Mouse (Mus musculus) heart, embryonic 15.5 days (tissue): ENCODE measurements around the gene AF067061. TPM values are rescaled to one million over a fixed set of nuclear protein-coding genes. Genes with fewer than 3 reads are reported as not detected.

Experiments used
- ATAC-seq: fragments of 200-750 bp; cut with Nextera tagmentation; replicated peaks from 2 replicates; pipeline ENCODE4 v1.8.0; 2017; ENCODE audit warnings: low read depth, moderate TSS enrichment; ENCODE audit not compliant: insufficient number of reproducible peaks, insufficient read depth, low FRiP score
- H3K27ac ChIP-seq: fragments of 300-500 bp; sonication (generic); 2 replicates; pipeline ENCODE4 v1.5.1; 2015; ENCODE audit warnings: mild to moderate bottlenecking, inconsistent platforms
- H3K27me3 ChIP-seq: fragments of 300-500 bp; sonication (generic); 2 replicates; pipeline ENCODE4 v1.6.1; 2015; ENCODE audit warnings: inconsistent platforms
- H3K36me3 ChIP-seq: fragments of 300-500 bp; sonication (generic); 2 replicates; pipeline ENCODE4 v1.6.1; 2015; ENCODE audit warnings: mild to moderate bottlenecking, inconsistent platforms
- H3K4me1 ChIP-seq: fragments of 300-500 bp; sonication (generic); replicated peaks from 2 replicates; pipeline ENCODE4 v1.6.1; 2015; ENCODE audit warnings: inconsistent platforms
- H3K4me2 ChIP-seq: fragments of 300-500 bp; sonication (generic); 2 replicates; pipeline ENCODE4 v1.6.1; 2015; ENCODE audit warnings: inconsistent platforms, mild to moderate bottlenecking, moderate library complexity
- H3K4me3 ChIP-seq: fragments of 300-500 bp; sonication (generic); 2 replicates; pipeline ENCODE4 v1.5.1; 2015; ENCODE audit warnings: mild to moderate bottlenecking, inconsistent platforms
- H3K9ac ChIP-seq: fragments of 300-500 bp; sonication (generic); 2 replicates; pipeline ENCODE4 v1.6.1; 2015; ENCODE audit warnings: mild to moderate bottlenecking, inconsistent platforms
- H3K9me3 ChIP-seq: fragments of 300-500 bp; sonication (generic); replicated peaks from 2 replicates; pipeline ENCODE4 v1.6.1; 2016; ENCODE audit warnings: inconsistent platforms
- WGBS: fragments of 180-500 bp; shearing (Covaris S2); methylation state at CpG from one replicate; pipeline ENCODE4 v1.1.7; 2015; ENCODE audit warnings: mixed read lengths; 5-methylcytosine and 5-hydroxymethylcytosine counted together
- polyA plus RNA-seq: library from polyadenylated mRNA; unstranded; fragments of >200 nt; fragmentation: Nextera tagmentation; extraction: Ambion mirVana; gene quantifications from 2 replicates; pipeline ENCODE4 v1.2.1, GENCODE M21; 2015

Gene AF067061
- polyA plus RNA-seq, 1 experiment from 2014 or later = not detected

GRCm38 (mm10) chr13:120278784-120279183 lies 15.9 kb downstream of the AF067061 start:
- 87% methylated on average over 9 of the region's 9 CpGs for whole genome bisulfite sequencing
- H3K4me1 ChIP-seq = no peaks in the 10 kb centered on the region
- no peak for ATAC-seq

GRCm38 (mm10) chr13:120299324-120299894 lies 36.5 kb downstream of the AF067061 start:
- 24% methylated on average over 1 of the region's 1 CpGs for WGBS
- no peak overlapping the region for H3K27ac ChIP-seq
- no peak for ATAC-seq
- H3K27me3 ChIP-seq = no peaks in the 10 kb centered on the region
- H3K4me2 ChIP-seq = no peak overlapping the region
- no peak overlapping the region for H3K9ac ChIP-seq
- no peak overlapping the region for H3K4me3 ChIP-seq
- no peaks in the 10 kb centered on the region for H3K4me1 ChIP-seq
- no peaks in the 10 kb centered on the region for H3K36me3 ChIP-seq
- no peaks in the 10 kb centered on the region for H3K9me3 ChIP-seq

More at GRCm38 (mm10) chr13:120278784-120279183, 15.9 kb downstream of the AF067061 start:
- no peaks in the 10 kb centered on the region for H3K36me3 ChIP-seq
- no peak overlapping the region for H3K4me3 ChIP-seq
- no peaks in the 10 kb centered on the region for H3K9me3 ChIP-seq
- H3K27ac ChIP-seq = no peak overlapping the region
- H3K9ac ChIP-seq = no peak overlapping the region
- no peak overlapping the region for H3K4me2 ChIP-seq
- H3K27me3 ChIP-seq = no peaks in the 10 kb centered on the region

GRCm38 (mm10) chr13:120299991-120300442 lies 37.1 kb downstream of the AF067061 start, which contains the start of gene BC147527:
TSS of gene BC147527 (plus strand) at chr13:120300392.
- Histone ChIP-seq H3K27me3 (no peaks in the 10 kb centered on the region), H3K4me3 (no peak within 1 kb of the TSS), H3K36me3 (no peaks in the 10 kb centered on the region), H3K4me1 (no peaks in the 10 kb centered on the region), H3K27ac (no peak within 1 kb of the TSS), H3K4me2 (no peak within 1 kb of the TSS), H3K9me3 (no peaks in the 10 kb centered on the region), H3K9ac (no peak within 1 kb of the TSS)
- 32% methylated on average over 2 of the region's 2 CpGs for WGBS
- ATAC-seq = no peak; the same call in 1 of the 2 replicates

GRCm38 (mm10) chr13:120300853-120301252 lies 37.9 kb downstream of the AF067061 start:
- WGBS = 70% methylated on average over 4 of the region's 4 CpGs

GRCm38 (mm10) chr13:120310749-120311148 lies 47.8 kb downstream of the AF067061 start:
- Histone ChIP-seq H3K9ac (no peak overlapping the region), H3K27me3 (0 out of 2 replicates have a peak, but pooled peaks cover 3% of the 10 kb centered on the region), H3K9me3 (no peaks in the 10 kb centered on the region), H3K4me3 (no peak overlapping the region), H3K4me1 (no peaks in the 10 kb centered on the region), H3K27ac (no peak overlapping the region), H3K4me2 (no peak overlapping the region), H3K36me3 (no peaks in the 10 kb centered on the region)
- no peak for ATAC-seq
- 71% methylated on average over 4 of the region's 4 CpGs for WGBS

More at GRCm38 (mm10) chr13:120300853-120301252, 37.9 kb downstream of the AF067061 start:
- H3K9me3 ChIP-seq = no peaks in the 10 kb centered on the region
- no peaks in the 10 kb centered on the region for H3K4me1 ChIP-seq
- no peak overlapping the region for H3K9ac ChIP-seq
- no peak overlapping the region for H3K27ac ChIP-seq
- ATAC-seq = no peak
- H3K4me2 ChIP-seq = no peak overlapping the region
- H3K4me3 ChIP-seq = no peak overlapping the region
- H3K36me3 ChIP-seq = no peaks in the 10 kb centered on the region
- H3K27me3 ChIP-seq = no peaks in the 10 kb centered on the region

- H3K9me3 ChIP-seq = no peaks in the 10 kb centered on the region
- peak overlapping the region; percentile 17; the same call in 1 of the 2 replicates for H3K4me2 ChIP-seq
- H3K4me3 ChIP-seq = no peak overlapping the region
- H3K4me1 ChIP-seq = no peaks in the 10 kb centered on the region
- no peak overlapping the region for H3K9ac ChIP-seq
- 0 out of 2 replicates have a peak, but pooled peaks cover 3% of the 10 kb centered on the region for H3K27me3 ChIP-seq
- H3K36me3 ChIP-seq = no peaks in the 10 kb centered on the region
- H3K27ac ChIP-seq = no peak overlapping the region
- no peak for ATAC-seq
- 40% methylated on average over 14 of the region's 14 CpGs for WGBS
Observed at GRCm38 (mm10) chr13:120313584-120313983, 50.7 kb downstream of the AF067061 start.

Other genes with a start within 250 kb of the AF067061 start
- gene Gm36079, start 236.1 kb upstream of the AF067061 start, polyA plus RNA-seq = not detected in 2 replicates
- gene Gm21188, start 210.9 kb upstream of the AF067061 start, polyA plus RNA-seq = not detected in 2 replicates
- not detected in 2 replicates for gene Gm20767, start 122.9 kb upstream of the AF067061 start, polyA plus RNA-seq
- not detected in 2 replicates for gene Gm21818, start 90.7 kb upstream of the AF067061 start, polyA plus RNA-seq
- gene Gm21762, start 47.2 kb upstream of the AF067061 start, polyA plus RNA-seq = not detected in 2 replicates
- not detected in 2 replicates for gene Gm21731, start 24.0 kb upstream of the AF067061 start, polyA plus RNA-seq
- gene BC147527, start 37.3 kb downstream of the AF067061 start, polyA plus RNA-seq = 0.10 and 1.1 TPM in 2 replicates
- gene Tcstv3, start 53.8 kb downstream of the AF067061 start, polyA plus RNA-seq = not detected in 2 replicates